Mouse (Mus musculus): Measurements from ENCODE around the gene Dpm2. TPM values are rescaled to one million over a fixed set of nuclear protein-coding genes. Genes with fewer than 3 reads are reported as not detected.

Gene Dpm2
- polyA plus RNA-seq, 1 experiment from 2014 or later: 101 TPM

GRCm38 (mm10) chr2:32536634-32537359 lies 33.9 kb upstream of the Dpm2 start:
- ATAC-seq (ENCODE audit: borderline replicate concordance, extremely low read depth, low FRiP score, low TSS enrichment): no peak
- no peaks in the 10 kb centered on the region for H3K36me3 ChIP-seq
- WGBS: 3% methylated on average over 11 of the region's 11 CpGs
- H3K27me3 ChIP-seq: no peaks in the 10 kb centered on the region
- H3K4me1 ChIP-seq: peaks cover 77% of the 10 kb centered on the region
- H3K9me3 ChIP-seq: no peaks in the 10 kb centered on the region
- H3K27ac ChIP-seq: peak overlapping the region; percentile 98
- peak overlapping the region; percentile 67 for H3K4me3 ChIP-seq
- peak overlapping the region; percentile 87 for H3K9ac ChIP-seq
- peak overlapping the region; percentile 77 for H3K4me2 ChIP-seq

- Histone ChIP-seq H3K4me1 (peaks cover 84% of the 10 kb centered on the region), H3K9me3 (no peaks in the 10 kb centered on the region), H3K4me2 (peak overlapping the region; percentile 77), H3K9ac (peak overlapping the region; percentile 87), H3K4me3 (peak overlapping the region; percentile 67), H3K36me3 (no peaks in the 10 kb centered on the region), H3K27ac (peak overlapping the region; percentile 98), H3K27me3 (no peaks in the 10 kb centered on the region)
- no peak for ATAC-seq (ENCODE audit: borderline replicate concordance, extremely low read depth, low FRiP score, low TSS enrichment)
- 6% methylated on average over 9 of the region's 9 CpGs for WGBS
These were observed 33.2 kb upstream of the Dpm2 start for GRCm38 (mm10) chr2:32537360-32537905.

GRCm38 (mm10) chr2:32537941-32538340 lies 32.7 kb upstream of the Dpm2 start:
- ATAC-seq (ENCODE audit: borderline replicate concordance, extremely low read depth, low FRiP score, low TSS enrichment): no peak
- H3K4me3 ChIP-seq: peak overlapping the region; percentile 67
- H3K4me1 ChIP-seq: peaks cover 87% of the 10 kb centered on the region
- no peaks in the 10 kb centered on the region for H3K9me3 ChIP-seq
- H3K4me2 ChIP-seq: peak overlapping the region; percentile 77
- H3K36me3 ChIP-seq: no peaks in the 10 kb centered on the region
- peak overlapping the region; percentile 98 for H3K27ac ChIP-seq
- peak overlapping the region; percentile 87 for H3K9ac ChIP-seq
- no peaks in the 10 kb centered on the region for H3K27me3 ChIP-seq
- WGBS: 54% methylated on average over 5 of the region's 5 CpGs

GRCm38 (mm10) chr2:32538461-32538860 lies 32.2 kb upstream of the Dpm2 start:
- Histone ChIP-seq H3K27ac (peak overlapping the region; percentile 98), H3K9ac (no peak overlapping the region), H3K4me1 (peaks cover 84% of the 10 kb centered on the region), H3K27me3 (no peaks in the 10 kb centered on the region), H3K4me2 (peak overlapping the region; percentile 77), H3K4me3 (peak overlapping the region; percentile 67), H3K36me3 (no peaks in the 10 kb centered on the region), H3K9me3 (no peaks in the 10 kb centered on the region)
- no peak for ATAC-seq (ENCODE audit: borderline replicate concordance, extremely low read depth, low FRiP score, low TSS enrichment)
- WGBS: 47% methylated on average over 4 of the region's 4 CpGs

- no peak for ATAC-seq (ENCODE audit: borderline replicate concordance, extremely low read depth, low FRiP score, low TSS enrichment)
- Histone ChIP-seq H3K9ac (no peak overlapping the region), H3K27ac (peak overlapping the region; percentile 98), H3K4me1 (peaks cover 74% of the 10 kb centered on the region), H3K4me3 (no peak overlapping the region), H3K4me2 (peak overlapping the region; percentile 77), H3K36me3 (no peaks in the 10 kb centered on the region), H3K9me3 (no peaks in the 10 kb centered on the region), H3K27me3 (no peaks in the 10 kb centered on the region)
- WGBS: 53% methylated on average over 14 of the region's 14 CpGs
These were observed 31.1 kb upstream of the Dpm2 start for GRCm38 (mm10) chr2:32539452-32539981.

- ATAC-seq (ENCODE audit: borderline replicate concordance, extremely low read depth, low FRiP score, low TSS enrichment): no peak
- Histone ChIP-seq H3K9me3 (no peaks in the 10 kb centered on the region), H3K27me3 (no peaks in the 10 kb centered on the region), H3K4me2 (no peak overlapping the region), H3K4me1 (peaks cover 67% of the 10 kb centered on the region), H3K27ac (no peak overlapping the region), H3K4me3 (no peak overlapping the region), H3K9ac (no peak overlapping the region), H3K36me3 (no peaks in the 10 kb centered on the region)
- WGBS: 86% methylated on average over 2 of the region's 2 CpGs
These were observed 29.2 kb upstream of the Dpm2 start for GRCm38 (mm10) chr2:32541333-32541908.

GRCm38 (mm10) chr2:32541986-32542573 lies 28.6 kb upstream of the Dpm2 start:
- Histone ChIP-seq H3K9me3 (no peaks in the 10 kb centered on the region), H3K4me1 (peaks cover 60% of the 10 kb centered on the region), H3K27me3 (no peaks in the 10 kb centered on the region), H3K4me2 (no peak overlapping the region), H3K27ac (no peak overlapping the region), H3K4me3 (no peak overlapping the region), H3K36me3 (no peaks in the 10 kb centered on the region), H3K9ac (no peak overlapping the region)
- no peak for ATAC-seq (ENCODE audit: borderline replicate concordance, extremely low read depth, low FRiP score, low TSS enrichment)
- 80% methylated on average over 4 of the region's 4 CpGs for WGBS

GRCm38 (mm10) chr2:32543031-32543449 lies 27.6 kb upstream of the Dpm2 start:
- Histone ChIP-seq H3K36me3 (no peaks in the 10 kb centered on the region), H3K27ac (no peak overlapping the region), H3K9ac (no peak overlapping the region), H3K27me3 (no peaks in the 10 kb centered on the region), H3K4me3 (no peak overlapping the region), H3K9me3 (no peaks in the 10 kb centered on the region), H3K4me2 (no peak overlapping the region), H3K4me1 (peaks cover 51% of the 10 kb centered on the region)
- WGBS: 56% methylated on average over 3 of the region's 3 CpGs
- no peak for ATAC-seq (ENCODE audit: borderline replicate concordance, extremely low read depth, low FRiP score, low TSS enrichment)

- no peaks in the 10 kb centered on the region for H3K9me3 ChIP-seq
- no peak overlapping the region for H3K4me2 ChIP-seq
- H3K4me3 ChIP-seq: no peak overlapping the region
- H3K4me1 ChIP-seq: peaks cover 22% of the 10 kb centered on the region
- 88% methylated on average over 1 of the region's 1 CpGs for WGBS
- H3K27ac ChIP-seq: no peak overlapping the region
- H3K36me3 ChIP-seq: no peaks in the 10 kb centered on the region
- ATAC-seq (ENCODE audit: borderline replicate concordance, extremely low read depth, low FRiP score, low TSS enrichment): no peak
- H3K27me3 ChIP-seq: no peaks in the 10 kb centered on the region
- H3K9ac ChIP-seq: no peak overlapping the region
These were observed 23.7 kb upstream of the Dpm2 start for GRCm38 (mm10) chr2:32546951-32547350.

- no peak for ATAC-seq (ENCODE audit: borderline replicate concordance, extremely low read depth, low FRiP score, low TSS enrichment)
- WGBS: 58% methylated on average over 5 of the region's 5 CpGs
- H3K4me2 ChIP-seq: no peak overlapping the region
These were observed 23.3 kb upstream of the Dpm2 start for GRCm38 (mm10) chr2:32547380-32547779.

GRCm38 (mm10) chr2:32547964-32548739 lies 22.5 kb upstream of the Dpm2 start:
- H3K9me3 ChIP-seq: no peaks in the 10 kb centered on the region
- ATAC-seq (ENCODE audit: borderline replicate concordance, extremely low read depth, low FRiP score, low TSS enrichment): no peak
- no peaks in the 10 kb centered on the region for H3K36me3 ChIP-seq
- H3K4me3 ChIP-seq: no peak overlapping the region
- no peak overlapping the region for H3K4me2 ChIP-seq
- H3K27me3 ChIP-seq: no peaks in the 10 kb centered on the region
- WGBS: 81% methylated on average over 7 of the region's 7 CpGs
- no peak overlapping the region for H3K9ac ChIP-seq
- H3K4me1 ChIP-seq: peaks cover 10% of the 10 kb centered on the region; the same call in 1 of the 2 replicates
- H3K27ac ChIP-seq: no peak overlapping the region

More at GRCm38 (mm10) chr2:32547380-32547779, 23.3 kb upstream of the Dpm2 start:
- no peak overlapping the region for H3K9ac ChIP-seq
- peaks cover 17% of the 10 kb centered on the region for H3K4me1 ChIP-seq
- no peaks in the 10 kb centered on the region for H3K9me3 ChIP-seq
- H3K27me3 ChIP-seq: no peaks in the 10 kb centered on the region
- H3K27ac ChIP-seq: no peak overlapping the region
- H3K4me3 ChIP-seq: no peak overlapping the region
- H3K36me3 ChIP-seq: no peaks in the 10 kb centered on the region

All from lung, embryonic 15.5 days (tissue).